Mouse (Mus musculus): ENCODE measurements at regions not wholly inside any gene's neighbourhood (a gene's known extent, or its start where the extent isn't known, plus 50 kb on each side); places are given as distances from the start of the nearest gene placed in this dataset.
A peak's percentile ranks its signal among the peaks of the same experiment; 100 is the strongest.

DNA sequence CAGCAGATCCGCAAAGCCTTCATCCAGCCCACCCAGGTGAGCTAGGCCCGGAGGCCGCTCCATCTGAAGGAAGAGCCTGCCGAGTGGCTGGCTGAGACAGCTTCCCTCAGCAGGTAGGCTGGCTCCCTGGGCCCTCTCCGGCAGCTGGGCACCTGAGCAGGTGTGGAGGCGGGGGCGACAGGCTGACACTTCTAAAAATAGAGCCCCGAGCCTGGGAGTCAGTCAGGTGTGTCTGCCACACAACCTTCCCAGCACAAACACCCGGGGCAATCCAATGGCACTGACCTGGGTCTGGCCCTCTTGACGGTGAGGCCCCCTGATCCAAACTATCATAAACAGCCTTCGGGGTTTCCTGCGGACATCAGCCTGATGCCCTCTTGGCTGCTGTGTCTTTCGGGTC lies 58.5 kb downstream of the Zfp36l2 start:
- DNase-seq = no peak

- no peak for DNase-seq
Observed at GRCm38 (mm10) chr17:84128262-84128661, 59.5 kb downstream of the Zfp36l2 start.

DNA sequence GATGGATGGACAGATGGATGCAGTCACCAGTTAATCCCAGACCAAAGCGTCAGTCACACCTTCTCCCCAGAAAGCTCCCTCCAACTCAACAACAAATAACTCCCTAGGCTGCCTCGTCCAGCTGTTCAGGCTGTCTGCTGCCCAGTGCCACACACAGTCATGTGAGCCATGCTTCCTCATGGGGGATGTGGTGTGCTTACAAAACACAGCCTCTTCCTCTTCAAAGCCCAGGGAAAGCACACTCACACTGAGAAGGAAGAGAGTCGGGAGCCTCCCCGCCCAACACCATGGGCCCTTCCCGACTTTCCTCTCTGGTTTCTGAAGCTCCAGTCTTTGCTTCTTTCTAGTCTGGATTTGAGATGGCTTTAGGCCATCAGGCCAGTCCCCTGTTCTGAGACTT lies 61.6 kb downstream of the Zfp36l2 start:
- DNase-seq = no peak

DNA sequence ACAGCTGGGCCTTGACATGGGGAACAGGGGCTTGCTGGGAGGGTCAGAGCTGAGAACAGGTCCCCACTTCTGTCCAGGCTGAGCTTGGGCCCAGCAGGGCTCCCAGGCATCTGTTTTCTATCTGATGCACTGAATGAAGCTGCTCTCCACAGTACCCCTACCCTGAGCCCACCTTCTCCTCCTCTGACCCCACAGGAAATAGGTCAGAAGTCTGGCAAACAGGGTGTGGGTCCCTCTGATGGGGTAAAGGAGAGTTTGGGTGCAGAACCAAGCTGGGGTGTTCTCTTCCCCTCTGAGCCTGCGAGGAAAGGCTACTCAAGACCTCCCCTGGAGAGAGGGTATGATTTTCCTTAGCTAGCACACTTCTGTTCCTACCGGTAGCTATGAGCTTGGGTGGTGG lies 64.6 kb downstream of the Zfp36l2 start:
- no peak for DNase-seq

GRCm38 (mm10) chr17:84122486-84123131 lies 65.1 kb downstream of the Zfp36l2 start:
- DNase-seq = no peak

DNA sequence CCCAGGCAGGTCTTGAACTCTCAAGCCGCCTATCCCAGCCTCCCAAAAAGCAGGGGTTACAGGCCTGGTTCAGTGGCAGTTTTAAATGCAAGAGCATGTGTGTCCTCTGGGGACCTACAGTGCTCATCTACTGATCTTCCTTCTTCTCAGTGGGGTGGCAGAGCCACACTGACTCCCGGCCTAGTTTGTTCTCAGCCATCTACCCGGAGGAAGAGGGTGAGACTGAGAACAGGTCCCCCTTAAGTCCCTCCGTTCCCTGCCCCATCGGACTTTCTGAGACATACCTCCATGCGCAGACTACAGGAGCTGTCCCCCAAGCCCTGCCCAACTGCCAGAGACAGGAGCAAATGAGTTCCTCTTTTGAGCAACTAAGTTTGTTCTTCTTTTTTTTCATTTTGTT lies 66.5 kb downstream of the Zfp36l2 start:
- no peak for DNase-seq

DNA sequence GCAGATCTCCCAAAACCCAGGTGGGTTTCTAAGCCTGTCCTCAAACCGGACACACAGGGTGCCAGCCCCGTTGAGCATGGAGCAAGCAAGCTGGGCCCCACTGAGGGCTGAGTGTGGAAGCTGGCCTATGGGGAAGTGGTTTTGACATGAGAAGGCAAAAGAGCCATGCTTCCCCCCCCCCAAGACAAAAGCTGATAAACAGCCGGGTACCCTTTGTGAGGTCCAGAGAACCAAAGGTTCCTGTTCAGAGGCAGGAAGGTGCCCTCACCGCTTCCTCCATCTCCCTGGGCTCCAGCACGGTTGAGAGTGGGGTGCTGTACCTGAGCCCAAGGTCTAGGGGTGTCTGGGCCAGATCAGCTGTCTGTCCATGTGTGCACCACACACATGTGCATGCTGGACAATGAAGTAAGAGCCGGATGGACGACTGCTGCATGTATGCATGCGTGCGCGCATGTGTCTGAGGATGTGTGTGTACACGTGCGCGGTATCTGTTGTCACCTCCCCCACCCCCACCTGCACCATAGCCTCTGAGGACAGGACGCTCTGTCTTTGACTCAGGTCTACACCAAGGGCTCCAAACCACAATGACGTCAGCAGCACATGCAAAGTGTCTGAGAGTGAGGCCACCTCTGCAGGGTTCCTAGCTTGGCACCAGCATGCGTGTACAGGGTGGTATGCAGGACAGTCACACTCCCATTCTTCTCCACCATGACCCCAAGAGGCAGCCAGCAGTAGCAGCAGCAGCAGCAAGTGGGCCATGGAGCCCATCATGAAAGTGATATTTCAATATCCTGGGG lies 68.3 kb downstream of the Zfp36l2 start:
- DNase-seq = no peak

DNA sequence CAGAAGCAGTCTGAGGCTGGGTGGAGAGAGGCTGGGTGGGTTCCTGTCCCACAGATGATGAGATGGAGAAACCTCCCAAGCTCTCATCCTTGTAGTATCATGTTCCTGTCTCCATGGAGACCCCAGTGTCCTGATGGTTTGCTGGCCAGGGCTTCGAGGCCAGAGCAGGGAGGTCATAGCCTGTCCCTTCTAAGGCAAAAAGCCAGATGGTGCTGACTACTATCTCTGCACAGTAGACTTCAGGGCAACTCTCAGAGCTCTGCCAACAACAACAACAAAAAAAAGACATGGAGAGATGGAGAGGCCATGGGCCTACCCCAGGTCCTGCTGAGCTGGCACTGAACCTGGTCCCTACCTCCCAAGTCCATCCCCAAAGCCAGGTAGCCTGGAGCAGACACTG lies 69.0 kb downstream of the Zfp36l2 start:
- DNase-seq = no peak

DNA sequence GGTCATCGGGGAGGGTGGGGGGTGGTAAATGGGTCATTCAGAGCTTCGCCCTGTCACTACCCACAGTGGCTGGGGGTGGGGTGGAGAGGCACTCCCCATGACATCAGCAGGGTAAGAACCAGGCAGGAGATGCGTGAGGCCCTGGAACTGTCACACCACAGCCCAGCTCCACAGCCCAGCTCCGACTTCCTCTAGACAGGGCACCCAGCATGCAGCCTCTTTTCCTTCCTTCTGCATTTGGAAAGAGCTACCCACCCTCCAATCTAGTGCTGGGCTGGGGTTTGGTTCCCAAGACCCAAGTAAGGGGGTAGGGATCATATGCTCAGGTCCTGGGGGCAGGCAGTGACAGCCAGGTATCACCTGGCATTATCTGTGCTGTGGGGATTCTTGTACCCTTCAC lies 69.5 kb downstream of the Zfp36l2 start:
- no peak for DNase-seq

DNA sequence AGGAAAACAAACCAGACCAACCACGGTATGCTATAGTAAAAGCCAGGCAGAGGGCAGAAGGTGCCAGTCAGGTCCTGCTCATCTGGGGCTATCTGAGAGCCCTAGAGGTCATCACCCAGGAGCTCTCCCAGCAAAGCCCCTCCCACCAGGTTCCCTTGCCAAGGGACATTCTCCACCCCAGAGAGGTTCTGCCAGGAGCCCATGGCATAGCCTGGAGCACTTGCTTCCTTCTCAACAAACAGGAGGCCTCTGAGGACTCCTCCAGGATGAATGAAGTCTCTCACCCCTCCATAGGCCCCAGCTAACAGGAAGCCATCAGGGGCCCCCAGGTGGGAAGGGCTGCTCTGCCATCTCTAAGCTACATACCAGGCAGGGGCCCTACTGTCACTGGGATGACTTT lies 70.0 kb downstream of the Zfp36l2 start:
- no peak for DNase-seq

DNA sequence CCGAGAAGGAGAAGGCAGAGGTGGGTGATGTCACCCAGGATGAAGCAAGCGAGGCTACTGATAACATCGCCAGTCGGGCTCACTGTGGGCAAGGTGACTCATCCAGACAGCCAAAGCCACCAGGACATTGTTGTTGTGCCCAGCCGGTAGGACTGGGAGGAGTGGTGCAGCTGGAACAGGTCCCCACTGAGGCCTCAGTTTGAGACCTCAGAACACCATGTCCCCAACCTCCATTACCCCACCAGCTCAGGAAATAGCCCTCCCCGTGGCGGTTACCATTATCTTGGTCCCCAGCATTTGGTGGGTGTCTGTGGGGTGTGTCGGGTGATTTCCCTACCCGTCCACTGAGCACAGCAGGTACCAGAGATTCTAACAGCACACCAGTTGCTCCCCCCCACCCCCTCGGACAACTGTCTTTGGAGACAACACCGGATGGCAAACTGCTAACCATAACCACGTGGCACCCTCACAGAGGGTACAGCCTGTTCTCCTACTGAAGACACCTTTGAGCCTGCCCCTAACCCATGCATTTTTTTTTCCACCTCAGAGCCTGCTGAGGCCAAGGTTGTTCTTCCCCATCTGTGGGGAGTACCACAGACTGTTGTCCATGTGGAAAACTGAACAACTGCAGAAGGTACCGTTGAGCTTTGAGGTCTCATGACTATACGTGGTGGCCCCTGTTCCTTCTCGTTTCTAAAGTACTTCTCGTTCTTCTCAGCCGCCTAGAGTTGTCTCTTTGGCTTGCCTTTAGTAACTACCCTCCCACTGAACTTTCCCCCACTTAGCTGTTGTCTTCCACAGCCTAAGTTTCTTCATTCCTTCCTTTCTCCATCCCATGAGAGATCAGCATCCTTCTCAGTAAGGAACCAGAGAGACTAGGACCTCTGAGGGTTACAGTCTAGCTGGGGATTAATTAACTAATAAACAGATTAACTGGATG lies 71.1 kb downstream of the Zfp36l2 start:
- no peak for DNase-seq

DNA sequence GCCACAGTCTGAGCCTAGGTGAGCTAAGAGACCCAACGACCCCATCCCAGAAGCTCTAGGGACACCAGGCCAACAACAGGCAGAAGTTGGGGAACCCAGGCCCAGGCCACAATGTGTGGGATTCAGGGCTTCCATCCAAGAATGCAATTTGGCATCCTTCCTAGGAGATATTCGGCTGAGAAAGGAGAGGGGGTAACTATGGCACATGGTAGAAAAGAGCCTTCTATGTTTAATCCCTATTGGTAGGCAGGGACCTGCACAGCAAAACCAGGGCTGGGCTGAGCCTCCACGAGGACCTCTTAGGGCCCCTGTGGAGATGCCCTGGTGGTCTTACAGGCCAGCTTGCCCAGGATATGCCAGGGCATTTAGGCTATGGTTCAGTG lies 71.8 kb downstream of the Zfp36l2 start:
- no peak for DNase-seq

- no peak for DNase-seq
Observed at GRCm38 (mm10) chr17:84115133-84115532, 72.6 kb downstream of the Zfp36l2 start.

DNA sequence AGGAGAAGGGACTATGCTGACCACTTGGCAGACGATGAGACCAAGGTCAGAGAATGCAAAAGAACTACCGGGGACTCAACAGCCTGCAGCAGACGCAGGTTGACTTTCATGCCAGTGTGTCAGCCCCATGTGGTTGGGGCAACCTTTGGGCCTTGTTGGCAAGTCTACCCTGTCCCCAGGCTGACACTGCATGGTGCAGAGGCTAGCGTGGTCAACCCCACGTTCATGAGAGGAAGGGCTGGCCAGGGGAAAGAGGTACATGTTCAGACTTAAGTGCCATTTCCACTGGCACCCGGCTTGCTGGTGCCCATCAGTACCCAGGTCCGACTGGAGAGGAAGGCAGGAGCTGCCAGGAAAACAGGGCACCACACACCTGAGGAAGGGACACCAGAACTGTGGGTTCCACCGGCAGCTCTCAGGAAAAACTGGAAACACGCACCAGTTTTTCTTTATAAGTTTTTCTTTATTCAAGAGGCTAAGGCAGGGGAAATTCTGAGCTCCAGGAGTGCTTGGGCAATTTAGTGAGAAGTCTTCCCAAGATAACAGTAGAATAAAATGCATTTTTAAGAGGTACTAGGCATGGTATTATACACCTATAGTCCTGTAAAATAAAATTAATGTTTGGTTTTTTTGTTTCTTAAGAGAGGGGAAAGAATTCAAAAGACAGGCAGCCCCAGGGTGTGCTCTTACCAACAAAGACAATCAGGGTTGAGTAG lies 73.3 kb downstream of the Zfp36l2 start:
- DNase-seq = no peak

DNA sequence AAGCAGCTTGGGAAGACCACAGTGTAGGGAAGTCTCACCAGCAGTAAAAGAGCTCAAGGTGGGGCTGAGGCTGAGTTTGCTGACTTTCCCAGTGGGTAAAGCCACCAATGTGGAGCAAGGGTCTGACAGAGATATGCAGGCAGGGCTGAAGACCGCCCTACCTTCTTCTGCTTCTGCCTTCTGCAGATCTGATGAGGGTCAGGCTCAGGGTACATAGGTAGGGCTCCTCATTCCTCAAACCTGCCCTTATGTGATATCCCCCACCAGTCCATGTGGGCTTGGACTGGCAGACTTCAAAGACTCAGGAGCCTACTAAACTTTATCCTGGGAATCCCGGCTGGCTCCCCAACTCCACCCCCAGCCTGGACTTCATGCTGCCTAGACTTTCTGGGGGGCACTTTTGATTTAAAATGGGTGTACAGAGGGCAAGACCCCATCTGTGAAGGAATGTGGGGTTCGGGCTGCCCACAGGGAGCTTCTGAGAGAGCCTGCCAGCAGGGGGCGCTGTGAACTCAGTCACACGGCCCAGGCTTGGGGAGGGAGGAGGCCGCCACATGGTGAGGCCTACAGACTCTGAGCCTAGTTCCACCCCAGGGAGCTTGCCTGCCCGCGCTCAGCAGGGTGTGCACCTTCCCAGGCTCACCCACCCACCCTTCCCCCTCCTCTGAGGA lies 74.0 kb downstream of the Zfp36l2 start:
- DNase-seq = peak; percentile 38

DNA sequence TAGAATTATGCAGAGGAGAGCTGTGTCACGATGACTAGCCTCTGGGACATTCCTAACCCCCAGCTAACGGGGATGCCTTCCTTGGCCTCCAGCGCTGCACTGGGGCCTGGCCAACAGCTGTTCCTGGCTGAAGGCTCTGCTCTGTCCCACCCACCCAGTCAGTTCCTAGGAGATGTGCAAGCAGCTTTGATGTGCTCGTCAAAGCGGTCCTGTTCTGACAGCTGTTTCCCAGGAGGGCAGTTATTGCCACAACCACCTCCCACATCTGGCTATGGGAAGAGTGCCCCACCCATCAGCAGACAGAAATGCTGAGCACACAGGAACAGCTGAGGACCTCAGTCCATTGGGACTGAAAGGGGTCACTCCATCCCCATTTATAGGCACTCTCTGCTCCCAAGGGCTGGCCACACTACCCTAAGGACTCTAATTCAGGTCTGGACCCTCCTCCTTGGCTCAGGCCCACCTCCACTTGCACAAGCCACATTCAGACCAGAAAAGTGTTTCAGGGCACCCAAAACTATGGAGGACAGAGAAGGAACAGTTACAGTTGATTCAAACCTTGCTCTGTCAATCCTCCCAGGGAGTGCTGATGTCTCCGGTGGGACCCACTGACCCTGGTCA lies 75.2 kb downstream of the Zfp36l2 start:
- no peak for DNase-seq

GRCm38 (mm10) chr17:84111787-84112370 lies 75.9 kb downstream of the Zfp36l2 start:
- no peak for DNase-seq

- DNase-seq = no peak
Observed at GRCm38 (mm10) chr17:84110945-84111344, 76.8 kb downstream of the Zfp36l2 start.

DNA sequence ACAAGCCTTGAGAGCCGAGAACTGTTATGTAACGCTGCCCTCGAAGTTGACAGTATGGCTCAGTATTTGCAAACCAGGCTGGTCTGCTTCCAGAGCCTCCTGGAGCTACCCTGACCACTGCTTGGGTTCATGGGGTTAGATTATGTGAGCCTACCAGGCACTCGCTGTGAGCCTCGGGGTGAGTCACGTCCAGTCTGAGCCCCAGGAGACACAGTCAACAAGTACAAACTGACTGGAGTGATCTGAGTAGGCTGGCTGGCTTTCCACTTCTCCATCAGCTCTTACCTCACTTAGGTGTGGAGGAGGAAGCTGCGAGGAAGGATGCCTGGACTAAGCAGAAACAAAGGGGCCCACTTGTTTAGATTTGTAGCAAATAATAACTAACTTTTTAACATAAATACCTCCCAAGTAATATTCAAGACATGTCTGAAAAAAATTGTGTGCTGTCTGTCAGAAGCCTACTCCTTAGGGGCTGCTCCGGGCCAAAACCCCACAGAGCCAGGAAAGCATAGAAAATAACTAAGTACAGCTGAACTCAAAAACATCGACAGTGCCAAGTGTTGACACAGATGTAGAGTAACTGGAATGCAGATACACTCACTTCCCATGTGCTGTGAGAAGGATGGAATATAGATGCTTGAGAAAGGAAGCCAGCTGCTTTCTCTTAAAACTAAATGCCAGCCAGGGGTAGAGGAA lies 77.6 kb downstream of the Zfp36l2 start:
- no peak for DNase-seq

GRCm38 (mm10) chr17:84107946-84108686 lies 79.6 kb downstream of the Zfp36l2 start:
- DNase-seq = no peak

Measured in cerebellum, adult 11 months (tissue).